Mouse (Mus musculus): ENCODE measurements at regions not wholly inside any gene's neighbourhood (a gene's known extent, or its start where the extent isn't known, plus 50 kb on each side); places are given as distances from the start of the nearest gene placed in this dataset.
"Not testable (repeated sequence)": the region's sequence is repeated elsewhere in the genome, so short reads cannot be mapped to it uniquely, and the experiment has no call there.

DNA sequence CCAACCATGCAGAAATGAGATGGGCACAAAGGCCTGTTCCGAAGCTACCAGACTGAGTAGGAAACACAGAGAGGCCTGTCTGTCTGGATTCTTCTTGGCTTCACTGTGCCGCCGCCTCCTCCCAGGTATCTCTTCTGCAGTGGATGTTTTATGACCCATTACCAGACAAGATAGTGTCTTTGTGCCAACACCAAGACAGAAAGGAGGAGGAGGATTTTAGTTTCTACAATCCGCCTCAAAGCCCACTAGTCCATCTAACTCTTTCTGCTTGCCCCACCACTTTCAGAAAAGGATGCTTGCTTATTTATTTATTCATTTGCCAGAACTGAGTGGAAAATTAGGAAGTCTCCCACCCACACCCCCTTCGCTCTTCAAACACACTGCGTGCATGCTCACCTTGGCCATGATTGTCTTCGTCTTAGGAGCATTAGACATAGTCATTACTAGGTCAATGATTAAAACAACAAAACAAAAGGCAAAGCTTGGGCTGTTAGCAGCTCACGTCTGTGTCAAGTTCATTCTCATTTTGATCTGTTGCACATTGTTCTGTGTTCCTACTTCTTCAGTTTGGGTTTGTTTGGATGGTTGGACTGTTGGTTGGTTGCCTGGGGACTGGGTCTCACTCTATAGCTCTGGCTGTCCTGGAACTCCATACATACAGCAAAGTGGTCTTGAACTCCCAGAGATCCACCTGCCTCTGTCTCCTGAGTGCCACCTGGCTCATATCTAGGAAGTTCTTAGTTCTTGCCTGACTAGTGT lies 61.7 kb upstream of the Cpm start:
- DNase-seq (ENCODE audit: extremely low read depth, insufficient read length, low spot score), result no peak

DNA sequence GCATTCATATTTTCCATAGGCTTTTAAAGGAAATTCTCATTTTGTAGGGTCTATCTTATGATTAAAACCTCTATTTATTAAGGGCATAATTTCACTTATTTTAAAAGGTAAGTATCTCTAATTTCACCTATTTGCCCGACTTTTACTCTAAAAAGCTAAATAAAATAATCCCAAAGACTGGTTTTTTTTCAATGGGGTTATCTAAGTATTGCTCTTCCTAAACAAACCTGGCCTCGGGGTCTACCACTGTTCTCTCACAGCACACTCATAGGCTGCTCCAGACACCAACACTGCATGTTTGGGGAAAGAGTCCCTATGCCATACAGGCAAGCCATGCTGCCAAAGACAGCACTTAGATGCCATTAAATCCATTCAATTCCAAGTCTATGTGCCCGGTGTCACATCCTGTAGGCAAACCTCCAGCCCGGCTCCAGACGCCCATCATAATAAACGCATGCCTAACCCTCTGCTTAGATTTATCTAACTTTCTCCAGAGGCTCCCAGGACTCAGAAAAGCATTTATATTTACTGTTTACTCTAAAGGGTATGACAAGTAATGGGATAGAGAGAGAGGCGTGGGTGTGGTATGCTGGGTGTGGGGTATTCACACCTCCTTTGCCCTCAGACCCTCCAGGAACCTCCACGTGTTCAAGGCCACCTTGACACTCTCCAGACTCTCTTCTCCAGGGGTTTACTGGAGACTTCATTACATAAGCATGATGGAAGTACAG lies 62.5 kb upstream of the Cpm start:
- DNase-seq (ENCODE audit: extremely low read depth, insufficient read length, low spot score), result no peak

- DNase-seq (ENCODE audit: extremely low read depth, insufficient read length, low spot score), result no peak
Observed at GRCm38 (mm10) chr10:117566204-117566603, 63.1 kb upstream of the Cpm start.

DNA sequence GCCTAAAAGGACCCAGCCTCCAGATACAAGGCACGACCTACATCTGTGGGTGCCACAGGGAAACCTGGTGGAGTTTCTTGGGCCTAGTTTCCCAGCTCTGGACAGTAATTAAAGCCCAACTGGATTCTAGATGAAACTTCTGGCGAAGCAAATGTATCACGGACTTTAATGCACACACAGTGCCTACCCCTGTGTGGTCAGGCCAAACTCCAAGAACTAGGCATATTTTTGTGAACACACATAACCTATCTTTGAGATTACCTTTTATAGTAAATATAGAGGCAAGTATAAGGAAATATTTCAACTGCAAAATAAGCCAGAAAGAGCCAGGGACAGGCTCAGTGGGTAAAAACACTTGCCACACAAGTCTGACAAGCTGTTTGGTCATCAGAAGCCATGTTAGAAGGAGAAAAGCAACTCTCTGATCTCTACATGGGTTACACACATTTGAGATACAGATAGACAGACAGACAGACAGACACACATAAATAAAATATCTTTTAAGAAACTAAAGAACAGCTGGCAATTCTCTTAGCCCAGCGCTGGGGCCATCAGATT lies 63.7 kb upstream of the Cpm start:
- no peak for DNase-seq (ENCODE audit: extremely low read depth, insufficient read length, low spot score)

GRCm38 (mm10) chr10:117565110-117565509 lies 64.2 kb upstream of the Cpm start:
- DNase-seq (ENCODE audit: extremely low read depth, insufficient read length, low spot score), result no peak

GRCm38 (mm10) chr10:117564118-117565040 lies 64.9 kb upstream of the Cpm start:
- no peak for DNase-seq (ENCODE audit: extremely low read depth, insufficient read length, low spot score)

GRCm38 (mm10) chr10:117563429-117564117 lies 65.7 kb upstream of the Cpm start:
- no peak for DNase-seq (ENCODE audit: extremely low read depth, insufficient read length, low spot score)

DNA sequence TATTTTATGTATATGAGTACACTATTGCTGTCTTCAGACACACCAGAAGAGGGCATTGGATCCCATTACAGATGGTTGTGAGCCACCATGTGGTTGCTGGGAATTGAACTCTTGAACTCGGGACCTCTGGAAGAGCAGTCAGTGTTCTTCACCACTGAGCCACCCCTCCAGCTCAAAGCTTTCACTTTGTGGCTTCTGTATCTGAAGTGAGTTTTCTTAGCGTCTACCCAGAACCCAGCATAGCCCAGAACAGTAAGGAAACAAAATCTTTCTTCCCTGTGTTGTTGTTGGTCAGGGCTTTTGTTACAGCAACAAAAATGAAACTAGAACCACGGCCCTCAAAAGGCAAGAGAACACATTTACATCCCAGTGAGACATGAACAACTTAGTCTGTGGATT lies 66.5 kb upstream of the Cpm start:
- DNase-seq (ENCODE audit: extremely low read depth, insufficient read length, low spot score), result not testable (repeated sequence)

DNA sequence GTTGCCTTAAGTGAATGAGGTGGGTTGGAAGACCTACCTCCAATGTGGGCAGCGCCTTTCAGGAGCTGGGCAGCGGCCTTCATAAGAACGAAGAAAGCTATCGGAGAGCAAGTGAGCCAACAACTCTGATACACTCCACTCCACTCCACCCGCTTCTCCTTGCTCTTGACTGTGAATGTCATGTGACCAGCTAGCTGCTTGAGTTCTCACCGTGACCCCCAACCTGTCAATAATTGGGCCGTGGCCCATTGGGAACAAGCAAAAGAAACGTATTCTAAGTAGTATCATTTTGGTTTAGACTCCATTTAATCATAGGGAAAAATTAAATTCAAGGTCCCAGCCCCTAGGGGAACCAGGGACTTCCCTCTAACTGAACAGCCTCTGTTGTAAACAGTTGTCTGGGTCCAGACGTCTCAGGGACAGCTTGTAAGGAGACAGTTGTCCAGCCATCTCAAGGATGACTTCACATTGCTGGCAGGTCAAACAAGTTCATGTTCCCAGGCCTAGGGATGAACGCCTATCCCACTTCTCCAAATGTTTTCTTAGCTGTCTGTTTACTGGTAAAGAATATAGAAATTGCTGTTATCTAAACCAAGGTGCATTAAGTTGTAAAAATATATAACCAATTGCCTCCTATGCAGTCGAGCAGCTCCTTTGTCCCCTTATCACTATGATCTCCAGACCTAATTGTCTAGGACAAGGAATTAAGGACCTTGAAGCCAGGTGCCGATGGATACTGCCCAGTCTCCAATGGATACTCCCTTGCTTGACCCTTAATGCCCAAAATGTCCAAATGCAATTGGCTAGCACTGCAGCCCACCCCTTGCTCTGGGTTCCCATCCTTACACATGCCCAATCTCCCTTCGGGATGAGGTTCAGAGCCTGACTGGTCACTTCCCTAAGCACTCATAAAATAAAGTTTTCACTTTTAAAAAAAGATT lies 67.1 kb upstream of the Cpm start:
- no peak for DNase-seq (ENCODE audit: extremely low read depth, insufficient read length, low spot score)

DNA sequence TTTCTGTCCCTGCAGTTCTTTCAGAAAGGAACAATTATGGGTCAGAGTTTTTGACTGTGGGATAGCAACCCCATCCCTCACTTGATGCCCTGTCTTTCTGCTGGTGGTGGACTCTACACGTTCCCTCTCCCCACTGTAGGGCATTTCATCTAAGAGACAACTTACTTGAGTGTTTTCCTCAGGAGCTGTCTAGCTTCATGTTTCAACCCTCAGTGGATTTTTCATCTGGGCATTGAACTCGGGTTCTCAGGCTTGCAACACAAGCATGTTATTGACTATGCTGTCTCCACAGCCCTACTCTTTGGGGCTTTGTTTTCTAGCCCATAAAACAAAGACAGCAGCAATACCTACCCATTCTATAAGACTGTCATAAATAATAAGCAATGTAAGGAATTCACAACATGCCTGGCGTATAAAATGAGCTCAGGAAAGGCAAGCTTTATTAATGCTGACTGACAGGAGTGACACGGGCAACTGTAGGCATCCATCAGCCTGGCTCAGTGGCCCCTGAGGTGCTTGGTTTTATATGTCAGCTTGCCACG lies 68.0 kb upstream of the Cpm start:
- no peak for DNase-seq (ENCODE audit: extremely low read depth, insufficient read length, low spot score)

GRCm38 (mm10) chr10:117560396-117561278 lies 68.7 kb upstream of the Cpm start:
- DNase-seq (ENCODE audit: extremely low read depth, insufficient read length, low spot score), result no peak

DNA sequence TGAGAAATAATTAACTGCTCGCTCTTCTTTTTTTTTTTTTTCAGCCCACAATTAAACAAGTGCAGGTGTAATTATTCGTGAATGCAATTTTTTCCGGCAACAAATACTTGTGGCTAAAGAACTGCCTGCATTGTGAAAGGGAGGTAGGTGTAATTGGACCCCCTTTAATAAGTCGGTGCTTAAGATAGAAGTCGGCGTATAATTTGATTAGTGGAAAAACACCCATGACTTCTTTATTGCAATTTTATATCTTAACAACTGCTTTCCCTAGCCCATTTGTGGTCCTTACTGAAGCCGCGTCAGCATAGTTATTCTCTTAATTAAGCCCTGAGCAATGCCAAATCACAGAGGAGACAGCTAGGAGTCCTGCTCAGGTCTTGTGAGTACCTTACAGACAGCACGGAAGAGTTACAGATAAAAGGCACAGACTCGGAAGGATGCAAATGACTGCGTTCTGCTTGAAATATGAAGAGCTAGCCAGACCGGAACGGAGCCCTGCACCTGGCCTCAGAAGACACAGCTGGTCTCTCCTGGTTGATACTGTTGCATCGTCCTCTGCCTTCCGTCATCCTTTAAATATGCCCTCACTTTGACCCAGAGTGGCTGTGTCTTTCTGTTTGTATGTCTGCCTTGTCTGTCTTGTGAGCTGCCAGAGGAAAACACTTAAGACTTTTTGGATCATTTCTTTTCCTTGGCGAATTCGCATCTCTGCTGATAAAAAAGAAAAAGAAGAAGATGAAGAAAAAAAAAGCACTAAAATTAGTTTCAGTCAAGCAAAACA lies 69.5 kb upstream of the Cpm start:
- no peak for DNase-seq (ENCODE audit: extremely low read depth, insufficient read length, low spot score)

DNA sequence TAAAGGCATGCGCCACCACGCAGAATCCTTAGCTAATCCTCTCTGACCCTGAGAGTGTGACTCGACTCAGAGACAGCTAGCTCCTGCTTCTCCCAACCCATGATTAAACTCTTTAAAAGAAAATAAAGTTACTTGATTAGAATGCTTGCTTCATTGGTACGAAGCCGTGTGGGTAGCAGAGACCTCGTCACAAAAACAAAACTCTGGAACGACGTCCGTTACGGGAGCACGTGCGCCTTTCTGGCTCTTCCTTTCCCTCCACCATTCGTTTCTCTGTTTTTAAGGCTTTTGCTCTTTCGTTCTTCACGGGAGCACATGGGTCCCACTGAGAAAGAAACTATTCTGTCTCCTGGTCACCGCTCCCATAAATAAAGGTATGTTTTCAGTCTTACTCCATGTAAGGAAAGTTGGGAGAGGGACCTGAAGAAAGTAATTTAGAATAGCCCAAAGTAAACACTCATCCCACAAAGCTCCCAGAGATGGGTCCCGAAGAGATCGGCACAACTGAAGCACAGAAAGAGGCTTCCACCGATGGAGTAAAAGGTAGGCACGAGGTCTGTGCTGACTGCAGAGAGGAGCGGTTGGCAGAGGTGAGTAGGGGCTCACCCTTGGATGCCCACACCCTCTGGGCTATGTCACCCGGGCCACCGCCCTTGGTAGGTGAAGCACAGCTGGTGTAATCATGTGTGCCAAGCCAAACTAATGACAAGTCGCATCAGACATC lies 70.2 kb upstream of the Cpm start:
- DNase-seq (ENCODE audit: extremely low read depth, insufficient read length, low spot score), result no peak

DNA sequence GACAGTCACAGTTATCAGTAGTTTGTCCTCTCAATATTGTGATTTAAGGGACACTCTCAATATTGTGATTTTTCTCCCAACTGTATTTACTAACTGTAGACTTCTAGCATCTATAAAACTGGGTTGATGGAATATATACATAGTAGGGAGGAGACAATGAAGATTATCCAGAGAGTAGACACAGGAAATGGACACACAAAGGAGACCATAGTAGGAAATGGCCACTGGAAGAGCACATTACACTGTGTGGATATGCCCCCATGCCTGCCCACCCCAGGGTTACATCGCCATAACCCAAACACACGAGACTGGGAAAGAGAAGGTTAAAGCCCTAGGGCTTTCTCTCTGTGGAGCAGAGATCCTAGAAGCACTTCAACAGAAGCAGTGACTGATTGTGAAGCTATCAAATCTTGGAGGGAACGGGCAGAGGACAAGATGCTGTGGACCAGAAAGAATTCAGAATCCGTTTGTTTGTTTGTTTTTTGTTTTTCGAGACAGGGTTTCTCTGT lies 71.0 kb upstream of the Cpm start:
- DNase-seq (ENCODE audit: extremely low read depth, insufficient read length, low spot score), result no peak

- no peak for DNase-seq (ENCODE audit: extremely low read depth, insufficient read length, low spot score)
Observed at GRCm38 (mm10) chr10:117557666-117558065, 71.6 kb upstream of the Cpm start.

DNA sequence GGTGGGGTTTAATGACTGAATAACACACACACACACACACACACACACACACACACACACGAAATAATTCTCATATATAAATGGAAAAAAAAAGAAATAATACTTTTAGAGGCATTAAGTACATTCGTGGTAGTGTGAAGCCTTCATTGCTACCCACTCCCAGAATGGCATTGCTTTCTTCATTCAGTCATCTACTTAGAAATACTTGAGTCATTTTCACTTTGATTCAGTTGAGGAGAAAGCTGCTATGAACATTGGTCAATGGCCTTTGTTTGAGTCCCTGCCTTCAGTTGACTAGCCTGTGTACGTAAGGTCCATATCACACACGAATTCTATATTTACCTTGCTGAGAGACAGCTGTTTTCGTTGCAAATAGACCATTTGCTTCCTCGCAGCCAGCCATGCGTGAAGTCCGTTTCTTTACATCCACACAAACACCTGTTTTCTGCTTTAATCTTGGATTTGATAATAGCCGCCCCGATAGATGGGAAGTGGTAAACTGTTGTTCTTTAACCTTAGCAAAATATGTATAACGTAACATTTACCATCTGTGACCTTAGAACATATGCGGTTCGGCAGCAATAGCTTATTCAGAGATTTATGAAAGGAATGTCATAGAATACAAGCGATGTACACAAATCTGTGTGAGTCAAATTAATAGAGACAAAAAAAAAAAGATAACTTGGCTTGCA lies 72.3 kb upstream of the Cpm start:
- DNase-seq (ENCODE audit: extremely low read depth, insufficient read length, low spot score), result no peak
